Mouse (Mus musculus): ENCODE measurements around the gene Slc5a9.

DNA sequence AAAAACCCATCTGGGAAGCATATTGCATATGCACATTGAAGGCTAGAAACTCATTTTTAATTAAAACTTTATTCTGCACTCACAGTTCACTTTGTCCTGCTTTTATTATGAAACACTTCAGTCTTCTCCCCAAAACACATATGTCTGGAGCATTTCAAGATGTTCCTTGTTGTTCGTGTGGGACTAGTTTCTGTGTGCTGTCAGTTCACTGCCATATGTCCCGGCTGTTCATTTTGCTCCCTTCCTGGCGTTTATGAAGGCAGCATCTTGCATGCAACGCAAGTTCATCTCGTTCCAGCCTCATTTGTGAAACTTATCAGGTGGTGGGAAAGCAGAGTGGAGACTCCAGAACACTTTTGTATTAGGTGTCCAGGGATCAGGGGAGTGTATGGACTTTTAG lies 36.0 kb downstream of the Slc5a9 start:
- TF ChIP-seq CTCF (IDR thresholded peaks at IDR 0.05; ENCODE audit: borderline replicate concordance, insufficient read depth, low read length) (no peak), POLR2A (IDR thresholded peaks at IDR 0.05; ENCODE audit: low read depth, low read length) (no peak)

Data from embryonic fibroblast, embryonic 13.5 days (primary cell).